Mouse (Mus musculus) ovary, adult 18-20 months (tissue): ENCODE results near the gene Hnrnpll.
"Not testable (repeated sequence)": the region's sequence is repeated elsewhere in the genome, so short reads cannot be mapped to it uniquely, and the experiment has no call there.

Experiments
- DNase-seq: peaks from one replicate; pipeline ENCODE4 v3.0.0; 2022; ENCODE audit warnings: low spot score, mixed read lengths

The Hnrnpll gene

GRCm38 (mm10) chr17:80059731-80060130 is 2.4 kb downstream of the Hnrnpll start:
- no peak for DNase-seq

- DNase-seq, result no peak
Observed at GRCm38 (mm10) chr17:80058501-80058900, 3.6 kb downstream of the Hnrnpll start.

GRCm38 (mm10) chr17:80053931-80054734 is 8.0 kb downstream of the Hnrnpll start:
- DNase-seq, result no peak

GRCm38 (mm10) chr17:80051682-80052081 is 10.5 kb downstream of the Hnrnpll start:
- DNase-seq, result no peak

- not testable (repeated sequence) for DNase-seq
Observed at GRCm38 (mm10) chr17:80049300-80049699, 12.8 kb downstream of the Hnrnpll start.

- DNase-seq, result no peak
Observed at GRCm38 (mm10) chr17:80048230-80048629, 13.9 kb downstream of the Hnrnpll start.

- DNase-seq, result no peak
Observed at GRCm38 (mm10) chr17:80041739-80042138, 20.4 kb downstream of the Hnrnpll start.

GRCm38 (mm10) chr17:80028675-80029074 is 33.5 kb downstream of the Hnrnpll start:
- no peak for DNase-seq

GRCm38 (mm10) chr17:80026189-80026936 is 35.8 kb downstream of the Hnrnpll start:
- DNase-seq, result no peak

- DNase-seq, result no peak
Observed at GRCm38 (mm10) chr17:80022090-80022489, 40.0 kb downstream of the Hnrnpll start.

- DNase-seq, result no peak
Observed at GRCm38 (mm10) chr17:80020495-80020894, 41.6 kb downstream of the Hnrnpll start.

GRCm38 (mm10) chr17:80018976-80019541 is 43.1 kb downstream of the Hnrnpll start:
- no peak for DNase-seq

GRCm38 (mm10) chr17:80018239-80018975 is 43.7 kb downstream of the Hnrnpll start:
- no peak for DNase-seq

- DNase-seq, result no peak
Observed at GRCm38 (mm10) chr17:80017389-80017788, 44.7 kb downstream of the Hnrnpll start.

- not testable (repeated sequence) for DNase-seq
Observed at GRCm38 (mm10) chr17:80016400-80016799, 45.7 kb downstream of the Hnrnpll start.

GRCm38 (mm10) chr17:80014361-80014809 is 47.7 kb downstream of the Hnrnpll start:
- DNase-seq, result no peak

GRCm38 (mm10) chr17:80009926-80010325 is 52.2 kb downstream of the Hnrnpll start:
- no peak for DNase-seq

GRCm38 (mm10) chr17:80008847-80009246 is 53.3 kb downstream of the Hnrnpll start:
- no peak for DNase-seq

GRCm38 (mm10) chr17:80004345-80005239 is 57.5 kb downstream of the Hnrnpll start:
- DNase-seq, result peak; percentile 58

GRCm38 (mm10) chr17:80003851-80004250 is 58.3 kb downstream of the Hnrnpll start:
- DNase-seq, result not testable (repeated sequence)

GRCm38 (mm10) chr17:80002385-80002852 is 59.7 kb downstream of the Hnrnpll start:
- no peak for DNase-seq
